Mouse (Mus musculus) neural tube, embryonic 14.5 days (tissue): ENCODE results near the gene Ggcx. TPM values are rescaled to one million over a fixed set of nuclear protein-coding genes. Genes with fewer than 3 reads are reported as not detected.
"Not testable (repeated sequence)": the region's sequence is repeated elsewhere in the genome, so short reads cannot be mapped to it uniquely, and the experiment has no call there.

Source experiments
- ATAC-seq: fragments of 200-750 bp; cut with Nextera tagmentation; 2 replicates; pipeline ENCODE4 v1.8.0; 2017; ENCODE audit warnings: low read depth, mild to moderate bottlenecking, moderate TSS enrichment, moderate library complexity
- H3K27ac ChIP-seq: fragments of 300-500 bp; sonication (generic); 2 replicates; pipeline ENCODE4 v1.5.1; 2014; ENCODE audit warnings: low read depth, mild to moderate bottlenecking, control low read depth, low read length, moderate library complexity, mixed read lengths
- H3K27me3 ChIP-seq: fragments of 300-500 bp; sonication (generic); 2 replicates; pipeline ENCODE4 v1.6.1; 2014; ENCODE audit warnings: low read length; ENCODE audit not compliant: control insufficient read depth, insufficient read depth
- H3K36me3 ChIP-seq: fragments of 300-500 bp; sonication (generic); 2 replicates; pipeline ENCODE4 v1.6.1; 2014; ENCODE audit warnings: low read length, mixed read lengths; ENCODE audit not compliant: control insufficient read depth, insufficient read depth
- H3K4me1 ChIP-seq: fragments of 300-500 bp; sonication (generic); 2 replicates; pipeline ENCODE4 v1.6.1; 2014; ENCODE audit warnings: low read length; ENCODE audit not compliant: control insufficient read depth, insufficient read depth
- H3K4me2 ChIP-seq: fragments of 300-500 bp; sonication (generic); 2 replicates; pipeline ENCODE4 v1.6.1; 2014; ENCODE audit warnings: mild to moderate bottlenecking, low read depth, low read length, control low read depth
- H3K4me3 ChIP-seq: fragments of 300-500 bp; sonication (generic); 2 replicates; pipeline ENCODE4 v1.5.1; 2014; ENCODE audit warnings: low read depth, low read length, control low read depth, mixed read lengths
- H3K9ac ChIP-seq: fragments of 300-500 bp; sonication (generic); replicated peaks from 2 replicates; pipeline ENCODE4 v1.6.1; 2014; ENCODE audit warnings: low read depth, mild to moderate bottlenecking, control low read depth, low read length, mixed read lengths
- H3K9me3 ChIP-seq: fragments of 300-500 bp; sonication (generic); 2 replicates; pipeline ENCODE4 v1.6.1; 2016; ENCODE audit warnings: low read length; ENCODE audit not compliant: control insufficient read depth
- WGBS: fragments of 180-500 bp; shearing (Covaris S2); extraction: QIAGEN DNeasy Blood & Tissue Kit; methylation state at CpG from one replicate; pipeline ENCODE4 v1.1.7; 2014; 5-methylcytosine and 5-hydroxymethylcytosine counted together
- polyA plus RNA-seq: library from polyadenylated mRNA; unstranded; fragments of >200 nt; fragmentation: Nextera tagmentation; extraction: Ambion mirVana; gene quantifications from 2 replicates; pipeline ENCODE4 v1.2.1, GENCODE M21; 2014

The Ggcx gene
- polyA plus RNA-seq, 1 experiment from 2014 or later: 11.6 TPM

DNA sequence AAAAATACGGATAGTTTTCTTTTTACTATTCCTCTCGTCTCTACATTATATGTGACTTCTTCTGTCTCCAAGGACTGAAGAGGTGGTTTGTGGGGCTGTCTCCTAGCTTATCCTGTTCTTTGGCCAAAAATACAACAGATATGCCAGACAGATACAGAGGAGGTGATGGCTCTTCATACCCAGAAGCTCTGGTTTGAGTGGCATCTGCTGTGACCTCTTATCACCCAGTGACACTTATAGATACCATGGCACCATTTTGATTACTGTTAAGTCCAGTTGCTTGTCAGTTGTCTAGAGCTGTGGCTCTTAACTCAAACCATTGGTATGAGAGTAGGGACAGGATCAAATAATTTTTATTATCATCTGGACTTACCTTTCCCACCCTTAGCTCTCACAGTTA lies 33.4 kb downstream of the Ggcx start:
- no peak overlapping the region for H3K4me2 ChIP-seq
- H3K27ac ChIP-seq: no peak overlapping the region
- no peaks in the 10 kb centered on the region for H3K36me3 ChIP-seq
- H3K4me3 ChIP-seq: no peak overlapping the region
- H3K9me3 ChIP-seq: no peaks in the 10 kb centered on the region
- WGBS: 93% methylated on average over 2 of the region's 2 CpGs
- ATAC-seq: no peak
- no peak overlapping the region for H3K9ac ChIP-seq
- no peaks in the 10 kb centered on the region for H3K4me1 ChIP-seq
- no peaks in the 10 kb centered on the region for H3K27me3 ChIP-seq

DNA sequence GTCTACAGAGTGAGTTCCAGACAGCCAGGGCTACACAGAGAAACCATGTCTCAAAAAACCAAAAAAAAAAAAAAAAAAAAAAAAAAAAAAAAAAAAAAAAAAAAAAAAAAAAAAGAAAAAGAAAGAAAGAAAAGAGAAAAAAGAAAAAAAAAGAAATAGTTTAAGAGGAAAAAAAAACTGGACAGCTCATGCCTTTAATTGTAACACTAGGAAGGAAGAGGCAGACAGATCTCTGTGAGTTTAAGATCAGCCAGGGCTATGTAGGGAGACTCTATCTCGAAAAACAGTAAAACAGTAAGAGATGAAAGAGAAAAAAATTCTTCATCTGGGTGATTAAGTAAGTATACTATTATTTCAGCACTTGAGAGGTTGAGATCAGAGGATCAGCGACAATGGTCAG lies 37.7 kb downstream of the Ggcx start:
- H3K4me3 ChIP-seq, H3K9ac ChIP-seq, H3K4me2 ChIP-seq, H3K27ac ChIP-seq, H3K9me3 ChIP-seq, ATAC-seq, H3K27me3 ChIP-seq, H3K4me1 ChIP-seq, H3K36me3 ChIP-seq: not testable (repeated sequence)
- WGBS: 71% methylated on average over 2 of the region's 2 CpGs

DNA sequence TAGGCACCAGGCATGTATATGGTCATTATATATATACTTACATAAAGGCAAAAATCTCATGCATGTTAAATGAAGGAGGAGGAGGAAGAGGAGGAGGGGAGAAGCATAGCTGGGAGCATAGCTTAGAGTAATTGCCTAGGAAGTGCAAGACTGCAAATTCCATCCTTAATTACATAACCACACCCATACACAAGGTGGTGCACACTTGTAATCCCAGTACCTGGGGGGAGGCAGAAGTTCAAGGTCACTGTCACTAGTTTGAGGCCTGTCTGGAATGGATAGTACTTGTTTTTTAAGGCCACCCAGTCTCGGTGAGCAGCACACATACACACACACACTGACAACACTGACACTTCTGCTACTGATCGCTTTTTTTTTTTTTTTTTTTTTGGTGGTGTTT lies 38.2 kb downstream of the Ggcx start:
- Histone ChIP-seq H3K9me3 (no peaks in the 10 kb centered on the region), H3K4me3 (no peak overlapping the region), H3K4me1 (no peaks in the 10 kb centered on the region), H3K9ac (no peak overlapping the region), H3K36me3 (no peaks in the 10 kb centered on the region), H3K4me2 (no peak overlapping the region), H3K27ac (no peak overlapping the region), H3K27me3 (no peaks in the 10 kb centered on the region)
- 83% methylated on average over 1 of the region's 2 CpGs for WGBS
- no peak for ATAC-seq

DNA sequence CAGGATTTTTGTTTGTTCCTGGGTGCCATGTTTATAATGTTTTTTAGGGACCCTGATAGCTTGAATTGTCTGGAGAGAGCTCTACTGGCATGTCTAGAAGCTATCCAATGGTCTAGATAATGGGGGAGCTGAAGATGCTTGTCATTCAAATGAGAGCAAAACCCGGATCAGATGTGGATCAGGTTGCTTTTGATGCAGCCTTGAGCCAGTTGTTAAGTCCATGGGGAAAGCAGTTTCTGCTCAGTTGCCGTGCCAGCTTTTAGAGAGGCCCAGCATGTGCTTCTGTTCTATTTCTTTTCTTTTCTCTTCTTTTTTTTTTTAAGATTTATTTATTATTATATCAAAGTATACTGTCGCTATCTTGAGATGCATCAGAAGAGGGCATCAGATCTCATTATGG lies 39.5 kb downstream of the Ggcx start:
- H3K4me1 ChIP-seq: no peaks in the 10 kb centered on the region
- no peak overlapping the region for H3K4me3 ChIP-seq
- ATAC-seq: no peak
- 73% methylated on average over 3 of the region's 3 CpGs for WGBS
- H3K9me3 ChIP-seq: no peaks in the 10 kb centered on the region
- no peaks in the 10 kb centered on the region for H3K27me3 ChIP-seq
- no peak overlapping the region; the same call in 1 of the 2 replicates for H3K27ac ChIP-seq
- no peak overlapping the region for H3K9ac ChIP-seq
- no peaks in the 10 kb centered on the region for H3K36me3 ChIP-seq
- no peak overlapping the region for H3K4me2 ChIP-seq

DNA sequence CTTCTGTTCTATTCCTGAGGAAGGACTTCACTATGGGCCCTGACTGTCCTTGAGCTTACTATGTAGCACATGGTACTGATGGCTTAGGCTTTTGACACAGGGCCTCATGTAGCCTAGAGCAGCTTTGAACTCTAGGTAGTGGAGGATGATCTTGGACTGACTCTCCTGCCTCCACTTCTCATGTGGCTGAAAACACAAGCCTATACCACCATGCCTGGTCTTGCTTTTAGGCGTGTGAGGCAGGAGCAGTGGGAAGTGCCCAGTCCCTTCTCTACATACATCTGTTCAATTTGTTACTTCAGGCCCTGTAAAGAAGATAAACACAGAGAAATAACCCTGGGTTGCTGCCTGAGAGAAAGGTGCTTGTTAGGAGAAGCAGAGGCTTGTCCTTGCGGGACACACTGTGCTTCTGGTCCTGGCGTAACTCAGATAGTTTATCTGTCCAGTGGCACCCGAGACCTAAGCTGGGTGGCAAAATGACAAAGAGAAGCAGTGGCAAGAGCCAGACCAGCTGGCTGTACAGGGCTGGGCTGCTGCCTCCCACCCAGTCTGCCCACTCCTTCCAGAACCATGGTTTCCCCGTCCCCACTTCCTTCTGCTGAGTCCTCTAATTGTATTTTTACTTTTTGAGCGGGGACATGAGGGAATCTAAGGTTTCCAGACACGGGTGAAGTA lies 40.1 kb downstream of the Ggcx start:
- Histone ChIP-seq H3K4me2 (no peak overlapping the region), H3K27ac (peak overlapping the region; percentile 58), H3K4me1 (no peaks in the 10 kb centered on the region), H3K9ac (no peak overlapping the region), H3K4me3 (no peak overlapping the region), H3K36me3 (no peaks in the 10 kb centered on the region), H3K27me3 (no peaks in the 10 kb centered on the region), H3K9me3 (no peaks in the 10 kb centered on the region)
- 71% methylated on average over 7 of the region's 7 CpGs for WGBS
- ATAC-seq: peak; percentile 44; the same call in 1 of the 2 replicates

DNA sequence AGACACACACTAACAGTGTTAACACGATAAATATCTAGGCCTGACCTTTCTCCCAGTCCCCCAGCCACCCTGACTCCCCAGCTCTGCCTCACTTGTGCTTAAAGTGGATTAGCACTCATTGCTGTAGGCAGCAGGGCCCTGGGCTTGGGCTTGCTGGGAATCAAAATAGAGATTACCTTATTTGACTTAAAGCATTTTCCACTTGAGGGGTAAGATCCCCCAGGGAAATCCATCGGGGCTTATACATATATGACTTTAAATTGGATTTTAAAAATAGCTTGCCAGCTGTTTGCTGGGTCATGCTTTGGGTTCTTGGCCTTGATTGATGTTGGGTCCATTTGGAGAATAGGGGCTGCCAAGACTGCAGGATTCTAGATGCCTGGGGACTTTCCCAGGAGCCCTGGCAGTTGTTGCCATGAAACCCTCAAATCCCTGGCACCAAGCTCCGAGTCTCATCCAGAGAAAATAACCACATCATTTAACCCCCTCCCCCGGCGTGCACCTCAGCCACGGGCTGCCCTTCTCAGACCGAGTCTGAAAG lies 40.8 kb downstream of the Ggcx start:
- H3K4me2 ChIP-seq: no peak overlapping the region
- H3K4me1 ChIP-seq: no peaks in the 10 kb centered on the region
- no peaks in the 10 kb centered on the region for H3K36me3 ChIP-seq
- H3K27me3 ChIP-seq: no peaks in the 10 kb centered on the region
- WGBS: 47% methylated on average over 7 of the region's 7 CpGs
- ATAC-seq: peak; percentile 44; the same call in 1 of the 2 replicates
- H3K9ac ChIP-seq: no peak overlapping the region
- H3K27ac ChIP-seq: 0 out of 2 replicates have a peak overlapping the region, but pooled peaks have one; percentile 23
- no peaks in the 10 kb centered on the region for H3K9me3 ChIP-seq
- H3K4me3 ChIP-seq: no peak overlapping the region

DNA sequence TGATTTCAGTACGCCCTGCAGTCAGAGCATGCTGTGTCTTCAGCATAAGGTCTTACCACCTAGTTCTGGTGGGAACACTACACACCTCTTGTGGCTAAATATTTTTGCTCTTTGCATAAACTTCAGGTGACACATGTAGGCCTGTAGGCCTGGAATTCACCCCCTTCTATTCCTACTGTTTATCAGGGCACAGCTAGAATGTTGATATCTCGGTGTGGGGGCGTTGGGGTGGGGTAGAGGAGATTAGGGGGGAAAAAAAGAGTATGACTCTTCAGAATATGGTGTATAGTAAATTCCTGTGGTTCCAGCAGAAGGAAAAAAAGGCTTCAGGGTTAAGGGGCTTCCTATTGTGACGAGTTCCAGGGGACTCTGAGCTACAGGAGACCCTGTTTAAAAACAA lies 42.5 kb downstream of the Ggcx start:
- Histone ChIP-seq H3K4me2 (no peak overlapping the region), H3K27me3 (no peaks in the 10 kb centered on the region), H3K9me3 (no peaks in the 10 kb centered on the region), H3K4me3 (no peak overlapping the region), H3K27ac (no peak overlapping the region), H3K9ac (no peak overlapping the region), H3K4me1 (no peaks in the 10 kb centered on the region), H3K36me3 (no peaks in the 10 kb centered on the region)
- no peak for ATAC-seq
- WGBS: 91% methylated on average over 4 of the region's 4 CpGs

DNA sequence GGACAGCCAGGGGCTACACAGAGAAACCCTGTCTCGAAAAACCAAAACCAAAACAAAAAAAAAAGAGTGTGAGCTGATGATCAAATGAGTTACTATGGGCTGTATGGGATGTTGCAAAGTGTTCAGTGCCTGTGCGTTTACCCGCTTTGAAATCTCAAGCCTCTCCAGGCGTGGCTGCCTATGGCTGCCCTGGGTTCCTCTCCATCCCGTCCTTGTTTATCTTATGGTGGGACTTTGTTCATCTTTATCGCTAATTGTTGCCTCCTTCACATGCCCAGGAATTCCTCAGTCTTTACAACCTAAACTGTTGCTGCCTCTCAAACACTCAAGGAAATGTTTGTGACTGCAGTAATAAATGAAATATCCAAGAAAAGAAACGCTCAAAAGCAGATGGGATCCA lies 44.3 kb downstream of the Ggcx start:
- Histone ChIP-seq H3K36me3 (no peaks in the 10 kb centered on the region), H3K4me1 (no peaks in the 10 kb centered on the region), H3K4me2 (no peak overlapping the region), H3K9me3 (no peaks in the 10 kb centered on the region), H3K27ac (no peak overlapping the region), H3K27me3 (no peaks in the 10 kb centered on the region), H3K4me3 (no peak overlapping the region), H3K9ac (no peak overlapping the region)
- ATAC-seq: no peak
- 80% methylated on average over 7 of the region's 7 CpGs for WGBS

DNA sequence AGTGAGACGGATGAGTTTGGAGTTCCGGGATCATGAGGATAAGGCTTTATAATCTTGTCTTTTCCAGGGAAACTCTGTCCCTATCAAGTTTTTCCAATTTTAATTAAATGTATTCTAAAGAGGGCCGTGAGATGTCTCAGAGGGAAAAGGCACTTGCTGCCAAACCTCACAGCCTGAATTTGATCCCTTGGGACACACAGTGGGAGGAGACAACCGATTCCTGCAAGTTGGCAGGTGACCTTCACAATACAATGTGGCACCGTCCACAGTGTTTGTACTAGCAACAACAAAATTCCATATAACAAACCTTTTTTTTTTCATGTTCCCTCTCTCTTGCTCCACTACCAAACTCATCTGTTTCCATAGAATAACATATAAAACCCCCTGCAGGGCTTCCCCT lies 44.8 kb downstream of the Ggcx start:
- Histone ChIP-seq H3K27ac (no peak overlapping the region), H3K27me3 (no peaks in the 10 kb centered on the region), H3K9me3 (no peaks in the 10 kb centered on the region), H3K4me2 (no peak overlapping the region), H3K4me1 (no peaks in the 10 kb centered on the region), H3K36me3 (no peaks in the 10 kb centered on the region), H3K4me3 (no peak overlapping the region), H3K9ac (no peak overlapping the region)
- ATAC-seq: no peak
- WGBS: 68% methylated on average over 5 of the region's 5 CpGs
